Mouse (Mus musculus): Measurements from ENCODE around the gene Akap12. TPM values are rescaled to one million over a fixed set of nuclear protein-coding genes. Genes with fewer than 3 reads are reported as not detected.

Gene Akap12
- polyA plus RNA-seq (2017; shearing (Covaris generic)): 10 to 100 TPM in 1 of 2 experiments, 1 to 10 TPM in 1; 8.9 to 10.2 TPM

GRCm38 (mm10) chr10:4266041-4266930 lies at the start of gene Akap12:
Gene Akap12 (plus strand): TSS chr10:4266380.

GRCm38 (mm10) chr10:4387701-4388383 lies 121.7 kb downstream of the Akap12 start, which contains the start of gene Zbtb2:
Gene Zbtb2 (minus strand): TSS chr10:4388108.

Other genes starting within 250 kb of the Akap12 start
- gene Zbtb2, start 121.7 kb downstream of the Akap12 start, polyA plus RNA-seq (2017; shearing (Covaris generic)): 10 to 100 TPM; 34.5 to 44.2 TPM
- 10 to 100 TPM; 39.3 to 50.4 TPM for gene Rmnd1, start 166.0 kb downstream of the Akap12 start, polyA plus RNA-seq (2017; shearing (Covaris generic))
- 10 to 100 TPM; 23.7 to 25.3 TPM for gene Armt1, start 166.1 kb downstream of the Akap12 start, polyA plus RNA-seq (2017; shearing (Covaris generic))
- not detected for gene Ccdc170, start 216.1 kb downstream of the Akap12 start, polyA plus RNA-seq (2017; shearing (Covaris generic))

All from activated CD4-positive, CD25-positive, alpha-beta regulatory T cell (primary cell).